Mouse (Mus musculus): Measurements from ENCODE around the gene Ddx39.

Gene Ddx39

DNA sequence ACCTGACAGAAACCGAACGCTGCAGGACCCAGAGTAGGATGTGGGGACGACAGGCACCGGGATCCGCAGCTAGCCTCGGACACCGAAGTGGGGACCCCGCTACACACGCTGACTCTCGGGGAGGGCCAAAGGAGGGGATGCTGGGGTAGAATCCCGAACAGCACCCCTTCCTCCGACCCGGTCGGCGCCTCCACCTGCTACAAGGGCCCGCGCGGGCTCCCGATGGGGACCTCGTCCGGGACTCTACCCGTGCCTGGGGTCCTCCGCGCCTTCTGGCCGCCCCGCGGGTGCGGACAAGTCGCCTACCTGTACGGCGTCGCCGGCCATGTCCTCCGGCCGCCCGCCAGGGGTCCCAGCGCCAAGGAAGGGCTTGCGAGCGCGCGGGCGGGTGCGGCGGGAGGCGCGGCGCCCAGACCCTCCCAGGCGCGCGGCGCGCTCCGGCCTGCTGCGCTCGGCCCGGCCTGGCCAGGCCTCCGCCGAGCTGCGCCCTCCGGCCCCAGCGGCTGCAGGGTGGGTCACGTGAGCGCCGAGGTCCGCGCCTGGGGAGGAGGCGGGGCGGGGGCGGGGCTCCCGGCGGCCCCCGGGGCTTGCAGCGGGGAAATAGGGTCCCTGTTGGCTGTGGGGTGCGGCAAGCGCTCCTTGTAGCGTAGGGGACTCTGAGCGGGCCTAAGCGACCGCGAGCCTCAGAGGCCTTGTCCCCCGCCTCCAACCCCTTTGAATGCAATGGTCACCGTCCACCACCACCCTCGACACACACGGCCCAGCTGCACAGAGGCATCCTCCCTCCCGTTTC is 16.1 kb upstream of the Ddx39 start, which contains the start of gene Pkn1:
Gene Pkn1, minus strand, starts transcription at position 519 of the 793 bp plus-strand sequence.
- peak; percentile 65 for DNase-seq (ENCODE audit: low read depth, low spot score)

DNA sequence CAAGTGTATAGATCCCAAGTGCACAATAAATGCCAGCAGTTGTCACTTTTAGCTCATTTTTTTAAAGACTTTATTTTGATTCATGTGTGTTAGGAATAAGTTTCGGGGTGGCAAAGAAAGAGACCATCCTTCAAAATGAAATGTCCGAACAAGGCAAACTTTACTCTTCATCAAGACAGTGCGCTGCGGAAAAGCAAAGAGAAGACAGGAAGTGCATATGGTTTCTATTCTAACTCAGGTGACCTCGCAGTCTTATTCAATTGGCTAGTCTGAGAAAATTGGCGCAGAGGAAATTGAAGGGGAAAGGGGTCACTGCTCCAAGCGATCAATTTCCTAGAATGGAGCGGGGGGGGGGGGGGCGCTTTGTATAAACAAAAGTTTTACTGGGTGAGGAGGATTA is 15.4 kb upstream of the Ddx39 start:
- peak; percentile 40 for DNase-seq (ENCODE audit: low read depth, low spot score)

DNA sequence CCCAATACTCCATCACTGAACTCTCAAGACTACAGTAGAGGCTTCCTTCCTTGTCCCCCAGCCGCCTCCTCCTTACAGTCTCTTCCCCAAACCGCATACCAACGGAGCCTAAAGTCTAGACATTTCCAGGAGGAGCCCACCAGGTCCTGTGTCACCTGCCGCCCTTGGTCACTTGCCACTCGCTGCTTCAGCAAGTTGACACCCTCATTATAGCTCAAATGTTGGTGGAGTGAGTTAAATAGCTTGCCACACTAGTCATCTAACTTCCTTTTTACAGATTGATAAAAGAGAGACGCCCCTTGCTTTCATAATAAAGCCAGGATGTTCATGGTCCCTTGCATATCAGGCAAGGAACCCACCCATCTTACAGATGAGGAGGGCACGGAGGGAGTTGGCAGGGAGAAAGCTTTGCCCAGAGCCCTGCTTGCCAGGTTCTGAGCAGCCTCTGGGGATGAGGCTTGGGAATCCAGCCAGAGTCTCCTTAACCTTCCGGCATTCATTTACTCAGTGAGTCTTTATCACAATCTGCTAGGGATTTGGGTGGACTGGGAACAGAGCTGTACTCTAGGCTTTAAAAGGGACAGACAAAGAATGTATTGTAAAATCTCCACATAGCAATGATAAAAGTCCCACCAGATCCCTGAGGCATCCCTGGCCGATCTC is 14.4 kb upstream of the Ddx39 start:
- DNase-seq (ENCODE audit: low read depth, low spot score) = no peak

DNA sequence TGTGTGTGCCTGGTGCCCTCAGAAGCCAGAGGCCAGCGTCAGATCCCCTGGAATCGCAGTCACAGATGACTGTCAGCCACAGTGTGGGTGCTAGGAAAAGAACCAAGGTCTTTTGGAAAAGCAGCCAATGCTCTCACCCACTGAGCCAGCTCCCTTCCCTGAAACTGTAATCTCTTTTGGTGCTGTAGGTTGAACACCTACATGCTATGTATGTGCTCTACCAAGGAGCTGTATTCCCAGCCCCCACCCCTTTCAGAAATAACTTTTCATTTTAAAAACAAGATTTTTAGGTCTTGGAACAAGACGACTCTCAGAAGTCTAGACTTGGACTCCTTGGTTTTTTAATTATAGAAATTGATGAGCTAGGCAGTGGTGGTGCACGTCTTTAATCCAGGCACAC is 11.6 kb upstream of the Ddx39 start:
- no peak for DNase-seq (ENCODE audit: low read depth, low spot score)

DNA sequence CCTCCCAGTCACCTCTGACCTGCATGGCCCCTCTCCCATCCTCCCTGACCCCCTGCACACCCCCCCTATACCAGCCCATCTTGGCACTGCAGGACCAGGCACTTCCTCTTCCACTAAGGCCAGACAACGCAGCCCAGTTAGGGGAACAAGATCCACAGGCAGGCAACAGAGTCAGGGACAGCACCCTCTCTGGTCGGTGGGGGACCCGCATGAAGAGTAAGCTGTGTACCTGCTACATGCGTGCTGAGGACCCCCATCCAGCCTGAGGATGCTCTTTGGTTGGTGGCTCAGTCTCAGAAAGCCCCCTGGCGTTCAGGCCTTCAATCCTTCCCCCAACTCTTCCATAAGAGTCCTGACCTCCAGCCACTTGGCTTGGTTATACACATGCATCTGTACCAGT is 8.6 kb upstream of the Ddx39 start:
- no peak for DNase-seq (ENCODE audit: low read depth, low spot score)

DNA sequence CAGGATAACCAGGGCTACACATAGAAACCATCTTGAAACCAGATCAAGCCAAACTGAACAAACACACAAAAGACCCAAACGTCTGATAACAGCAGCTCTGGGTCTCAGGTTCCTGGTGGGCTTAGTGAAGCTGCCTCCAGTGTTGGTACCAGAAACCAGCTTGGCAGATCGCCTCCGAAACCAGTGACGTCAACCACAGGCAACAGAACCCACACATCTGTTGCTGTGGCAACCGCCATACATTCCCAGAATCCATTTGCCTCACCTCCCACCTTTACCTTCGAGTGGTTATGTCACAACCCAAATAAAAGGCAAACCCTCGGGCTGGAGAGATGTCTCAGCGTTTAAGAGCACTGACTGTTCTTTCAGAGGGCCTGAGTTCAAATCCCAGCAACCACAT is 7.4 kb upstream of the Ddx39 start:
- DNase-seq (ENCODE audit: low read depth, low spot score) = no peak

DNA sequence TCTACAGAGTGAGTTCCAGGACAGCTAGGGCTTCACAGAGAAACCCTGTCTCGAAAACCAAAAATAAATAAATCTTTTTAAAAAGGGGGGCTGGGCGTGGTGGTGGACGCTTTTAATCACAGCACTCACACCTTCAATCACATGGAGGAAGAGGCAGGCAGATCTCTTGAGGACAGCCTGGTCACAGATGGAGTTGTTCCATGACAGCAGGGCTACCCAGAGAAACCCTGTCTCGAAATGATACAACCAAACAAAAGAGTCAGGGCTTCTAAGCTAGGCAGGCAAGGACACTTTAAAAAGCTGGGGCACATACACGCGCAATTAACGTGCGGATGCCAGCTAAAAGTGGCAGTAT is 324 bp upstream of the Ddx39 start:
- DNase-seq (ENCODE audit: low read depth, low spot score) = no peak

DNA sequence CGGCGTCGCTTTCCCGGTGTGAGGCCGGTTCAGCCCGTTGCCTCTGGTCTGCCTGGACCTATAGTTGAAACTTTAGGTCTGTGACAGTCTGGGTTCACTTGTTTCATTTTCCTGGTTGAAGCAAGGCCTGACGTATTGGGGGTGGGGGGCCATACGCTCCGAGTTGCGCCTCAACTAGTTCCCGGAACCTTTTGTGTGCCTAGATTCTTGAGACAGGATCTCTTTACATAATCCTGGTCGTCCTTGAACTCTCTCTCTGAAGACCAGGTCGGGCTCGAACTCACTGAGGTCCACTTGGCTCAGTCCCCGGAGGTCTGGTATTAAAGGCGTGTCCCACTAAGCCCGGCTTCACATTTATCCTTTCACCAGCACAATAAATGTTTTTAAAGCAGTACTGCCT is 794 bp downstream of the Ddx39 start:
- DNase-seq (ENCODE audit: low read depth, low spot score) = no peak

DNA sequence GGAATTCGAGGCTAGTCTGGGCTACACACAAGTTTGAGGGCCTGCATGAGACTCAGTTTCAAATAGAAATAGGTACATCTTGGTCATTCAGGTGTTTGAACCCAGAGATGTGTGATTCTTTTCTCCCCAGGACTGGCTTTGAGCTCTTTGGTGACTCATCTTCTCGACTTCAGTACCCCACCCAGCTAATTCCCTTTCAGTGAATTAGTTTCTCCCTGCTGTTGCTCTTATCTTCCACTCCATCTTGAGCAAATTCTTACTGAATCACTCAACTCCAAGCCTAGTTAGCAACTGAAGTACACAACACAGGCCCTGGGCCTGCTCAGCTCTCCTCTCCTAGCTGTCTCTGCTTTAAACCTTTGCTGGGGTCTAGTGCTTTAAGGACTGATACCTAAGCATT is 1.6 kb downstream of the Ddx39 start:
- DNase-seq (ENCODE audit: low read depth, low spot score) = no peak

DNA sequence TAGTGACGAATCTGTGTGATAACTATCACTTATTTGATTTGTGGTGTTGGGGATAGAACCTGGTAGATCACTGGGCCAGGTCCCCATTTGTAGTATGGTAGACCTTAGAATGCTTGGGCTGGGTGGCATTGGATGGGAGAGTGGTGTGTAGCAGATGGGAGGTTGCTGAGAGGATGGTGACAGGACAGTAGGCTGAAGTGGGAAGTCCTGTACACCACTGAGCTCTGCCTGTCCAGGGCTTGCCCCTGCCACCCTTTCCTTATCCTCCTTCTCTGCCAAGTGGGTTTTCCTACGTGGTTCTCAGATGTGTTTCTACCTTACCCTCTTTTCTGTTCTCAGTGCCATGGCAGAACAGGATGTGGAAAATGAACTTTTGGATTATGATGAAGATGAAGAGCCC is 4.1 kb downstream of the Ddx39 start:
- DNase-seq (ENCODE audit: low read depth, low spot score) = no peak

DNA sequence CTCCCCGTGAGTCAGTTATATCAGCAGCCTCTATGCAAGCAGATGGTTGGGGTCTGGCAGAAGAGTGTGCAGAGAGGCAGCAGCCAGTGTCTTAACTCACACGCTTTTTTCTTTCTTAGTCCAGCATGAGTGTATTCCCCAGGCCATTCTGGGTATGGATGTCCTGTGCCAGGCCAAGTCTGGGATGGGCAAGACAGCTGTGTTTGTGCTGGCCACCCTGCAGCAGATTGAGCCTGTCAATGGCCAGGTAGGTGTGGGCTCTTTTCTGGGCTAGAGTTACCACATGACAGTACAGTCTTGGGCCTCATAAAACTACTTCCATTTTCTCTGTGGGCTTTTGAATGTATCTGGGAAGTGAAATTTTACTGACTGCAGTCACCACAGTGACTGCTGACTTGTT is 4.7 kb downstream of the Ddx39 start:
- DNase-seq (ENCODE audit: low read depth, low spot score) = no peak

DNA sequence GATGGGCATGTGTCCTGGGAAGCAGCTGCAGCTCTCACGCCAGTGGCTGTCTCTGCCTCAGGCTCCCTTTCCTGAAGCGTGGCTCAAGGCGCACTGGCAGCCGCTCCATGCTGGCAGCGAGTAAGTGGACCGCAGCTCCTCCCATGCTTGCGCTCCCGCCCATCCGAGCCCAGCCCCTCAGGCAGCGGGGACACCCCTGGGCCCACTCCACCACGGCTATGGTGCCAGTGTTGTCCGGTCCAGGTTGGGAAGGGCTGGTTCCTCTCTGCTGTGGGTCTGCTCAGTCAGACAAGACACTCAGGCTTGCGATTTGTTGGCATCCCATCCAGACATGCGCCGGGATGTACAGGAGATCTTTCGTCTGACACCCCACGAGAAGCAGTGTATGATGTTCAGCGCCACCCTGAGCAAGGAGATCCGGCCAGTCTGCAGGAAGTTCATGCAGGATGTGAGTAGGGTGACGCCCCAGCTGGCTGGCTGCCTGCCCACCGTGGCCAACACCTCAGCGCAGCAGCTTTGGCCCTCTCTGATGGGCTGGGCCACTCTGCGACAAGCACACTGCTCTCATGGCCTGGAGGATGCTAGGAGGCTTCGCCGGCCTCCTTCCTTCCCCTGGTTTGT is 6.5 kb downstream of the Ddx39 start:
- DNase-seq (ENCODE audit: low read depth, low spot score) = no peak

DNA sequence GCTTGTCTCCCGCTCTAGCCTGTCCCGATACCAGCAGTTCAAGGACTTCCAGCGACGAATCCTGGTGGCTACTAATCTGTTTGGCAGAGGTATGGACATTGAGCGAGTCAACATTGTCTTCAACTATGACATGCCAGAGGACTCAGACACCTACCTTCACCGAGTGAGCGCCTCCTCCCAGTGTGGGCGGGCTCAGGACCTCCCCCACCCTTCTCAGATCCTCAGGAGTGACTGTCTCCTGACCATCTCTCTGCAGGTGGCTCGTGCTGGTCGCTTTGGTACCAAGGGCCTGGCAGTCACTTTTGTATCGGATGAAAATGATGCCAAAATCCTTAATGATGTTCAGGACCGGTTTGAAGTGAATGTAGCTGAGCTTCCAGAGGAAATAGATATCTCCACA is 7.7 kb downstream of the Ddx39 start:
- DNase-seq (ENCODE audit: low read depth, low spot score) = no peak

DNA sequence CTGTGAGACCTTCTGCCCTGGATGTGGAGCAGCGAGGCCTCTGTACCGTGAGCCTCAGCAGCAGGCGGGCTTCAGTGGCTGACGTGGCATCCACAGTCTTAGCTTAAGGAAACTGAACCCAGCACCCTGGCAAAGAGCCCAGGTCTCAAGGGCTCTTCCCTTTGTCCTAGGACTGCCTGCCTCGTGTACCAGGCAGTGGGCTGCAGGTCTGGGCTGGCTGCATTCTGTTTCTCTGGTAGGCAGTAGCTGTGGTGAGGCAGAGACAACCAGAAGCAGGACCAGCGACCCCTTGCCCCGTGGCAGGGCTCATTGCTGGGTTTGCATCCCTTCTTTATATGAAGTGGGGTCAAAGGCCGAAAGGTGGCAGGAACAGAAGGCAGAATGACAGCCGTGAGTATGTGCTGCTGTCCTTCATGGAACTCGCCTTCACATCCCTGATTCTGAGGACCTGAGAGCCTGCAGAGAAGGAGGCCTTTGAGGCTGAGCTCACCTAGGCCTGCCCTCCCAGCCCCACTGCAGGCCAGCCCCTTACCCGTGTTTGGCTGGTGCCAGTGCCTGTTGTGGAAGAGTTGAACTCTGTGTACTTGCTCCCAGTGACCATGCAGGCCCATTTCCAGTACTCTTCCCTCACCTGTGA is 8.6 kb downstream of the Ddx39 start:
- no peak for DNase-seq (ENCODE audit: low read depth, low spot score)

DNA sequence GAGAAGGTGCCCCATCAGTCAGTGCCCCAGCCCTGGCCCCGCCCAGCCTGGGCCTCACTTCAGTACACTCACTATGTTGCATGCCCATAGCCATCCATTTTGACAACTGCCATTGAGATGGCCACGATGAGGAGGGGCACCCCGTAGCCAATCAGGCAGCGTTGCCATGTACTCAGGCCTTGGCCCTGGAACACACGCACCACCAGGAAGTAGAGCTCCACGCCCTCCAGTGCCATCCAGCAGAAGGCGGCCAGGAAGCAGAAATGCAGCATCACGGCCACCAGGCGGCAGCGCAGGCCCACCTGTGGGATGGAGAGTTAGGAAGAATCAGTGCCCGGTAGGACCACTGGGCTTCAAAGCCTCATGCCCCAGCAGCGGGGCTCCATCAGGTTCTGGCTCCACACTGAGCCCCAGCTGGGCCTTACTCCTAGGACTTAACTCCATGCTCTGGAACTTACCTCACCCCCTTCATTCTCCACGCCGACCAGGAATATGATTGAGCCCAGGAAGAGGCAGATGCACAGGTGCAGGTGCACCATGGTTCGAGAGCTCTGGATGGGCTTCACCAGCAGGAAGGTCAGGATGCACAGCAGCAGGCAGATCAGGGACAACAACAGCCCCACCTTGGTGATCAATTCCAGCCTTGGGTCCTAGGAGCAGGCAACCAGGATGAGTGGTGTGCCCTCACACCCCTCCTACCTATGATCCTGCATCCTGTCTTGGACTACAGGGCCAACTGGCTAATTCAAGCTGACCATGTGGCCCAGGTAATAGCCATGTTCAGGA is 9.9 kb downstream of the Ddx39 start:
- DNase-seq (ENCODE audit: low read depth, low spot score) = peak; percentile 78

DNA sequence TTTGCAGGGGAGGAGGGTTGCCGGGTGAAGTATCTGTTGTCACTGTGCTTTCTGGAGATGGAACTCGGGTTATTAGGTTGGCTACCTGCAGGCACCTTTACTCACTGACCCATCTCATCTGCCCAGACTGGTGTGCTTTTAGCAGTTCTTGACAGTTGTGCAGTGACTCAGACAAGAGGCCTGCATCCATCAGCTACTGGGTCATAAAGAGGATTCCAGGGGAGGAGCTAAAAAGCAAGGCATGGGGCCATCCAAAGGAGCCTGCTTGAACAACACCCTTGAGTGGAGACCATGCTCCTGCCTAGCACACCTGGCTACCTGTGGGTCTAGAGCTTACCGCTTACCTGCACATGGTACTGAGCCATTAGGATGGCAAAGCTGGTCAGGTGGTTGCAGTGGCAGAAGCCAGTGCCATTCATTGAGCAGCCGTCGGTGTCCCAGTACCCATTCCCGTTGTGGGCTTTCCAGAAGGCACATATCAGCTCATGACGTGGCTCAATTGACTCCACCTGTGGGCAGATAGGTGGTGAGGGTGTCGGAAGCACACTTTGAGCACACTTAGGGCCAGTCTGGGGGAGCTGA is 10.6 kb downstream of the Ddx39 start:
- no peak for DNase-seq (ENCODE audit: low read depth, low spot score)

DNA sequence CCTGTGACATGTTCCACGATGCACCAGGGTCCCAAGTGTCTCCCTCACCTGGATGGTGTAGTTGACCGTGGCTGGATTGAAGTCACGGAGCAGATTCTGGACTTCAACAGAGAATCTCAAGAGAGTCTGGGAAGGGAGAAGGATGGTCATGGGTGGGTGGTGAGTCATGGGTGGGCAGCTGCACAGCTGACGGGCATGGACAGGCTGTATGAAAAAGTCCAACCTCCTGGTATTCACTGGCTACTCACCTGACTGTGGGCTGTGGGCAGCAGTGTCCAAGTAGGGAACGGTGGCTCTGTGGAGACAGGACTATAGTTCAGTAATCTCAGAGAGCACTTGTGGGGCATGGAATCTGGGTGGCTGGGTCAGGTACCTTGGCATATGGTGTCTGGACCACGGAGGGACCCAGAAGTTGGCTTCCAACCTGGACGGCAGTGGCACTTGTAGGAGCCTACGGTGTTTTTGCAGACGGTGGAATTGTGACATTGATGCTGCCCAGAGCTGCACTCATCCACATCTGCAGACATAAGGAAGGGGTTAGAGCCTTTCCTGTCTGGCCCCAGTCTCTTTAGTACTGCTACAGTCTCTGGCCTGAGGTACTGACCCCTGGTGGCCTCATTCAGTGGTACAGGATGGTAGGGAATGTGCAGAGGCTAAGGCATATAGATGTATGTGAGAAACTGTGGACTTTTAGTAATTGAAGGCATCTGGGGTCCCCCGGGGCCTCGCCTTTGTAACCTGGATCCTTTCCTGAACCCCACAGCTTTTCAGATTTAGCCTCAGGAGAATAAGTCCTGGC is 14.2 kb downstream of the Ddx39 start:
- peak; percentile 56 for DNase-seq (ENCODE audit: low read depth, low spot score)

DNA sequence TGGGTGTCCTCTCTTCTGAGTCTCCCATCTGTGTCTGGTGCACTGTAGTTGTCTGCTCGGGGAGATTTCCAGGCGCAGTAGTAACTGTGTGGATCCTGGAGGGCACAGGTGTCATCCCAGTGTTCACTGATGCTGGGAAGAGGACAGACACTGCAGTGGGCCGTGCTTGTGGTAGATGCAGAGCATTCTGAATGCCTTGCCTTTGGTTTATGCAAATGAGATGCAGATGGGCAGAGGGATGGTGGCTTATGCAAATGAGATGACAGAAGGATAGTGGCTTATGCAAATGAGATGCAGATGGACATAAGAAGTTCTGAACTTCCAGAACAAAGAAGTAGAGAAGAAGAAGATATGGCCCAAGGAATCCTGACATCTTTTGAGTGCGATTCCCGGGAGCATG is 16.9 kb downstream of the Ddx39 start:
- no peak for DNase-seq (ENCODE audit: low read depth, low spot score)

DNA sequence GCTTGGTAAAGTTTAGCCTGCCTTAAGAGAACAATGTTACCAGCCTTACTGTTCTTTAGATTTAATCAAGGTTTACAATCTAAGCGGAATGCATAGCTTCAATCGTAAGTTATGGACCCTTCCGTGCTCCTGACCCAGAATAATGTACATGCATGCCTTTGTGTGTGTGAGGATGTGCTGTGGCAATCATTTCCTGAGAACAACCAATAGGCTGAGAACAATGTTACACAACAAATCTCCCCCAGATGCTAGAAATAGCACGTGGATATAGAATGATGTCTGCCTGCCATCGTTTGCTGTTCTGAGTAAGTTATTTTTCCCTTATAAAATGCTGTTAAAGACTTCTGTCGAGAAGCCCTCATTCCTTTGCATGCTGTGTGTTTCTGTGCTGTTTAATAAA is 17.9 kb downstream of the Ddx39 start:
- DNase-seq (ENCODE audit: low read depth, low spot score) = no peak

DNA sequence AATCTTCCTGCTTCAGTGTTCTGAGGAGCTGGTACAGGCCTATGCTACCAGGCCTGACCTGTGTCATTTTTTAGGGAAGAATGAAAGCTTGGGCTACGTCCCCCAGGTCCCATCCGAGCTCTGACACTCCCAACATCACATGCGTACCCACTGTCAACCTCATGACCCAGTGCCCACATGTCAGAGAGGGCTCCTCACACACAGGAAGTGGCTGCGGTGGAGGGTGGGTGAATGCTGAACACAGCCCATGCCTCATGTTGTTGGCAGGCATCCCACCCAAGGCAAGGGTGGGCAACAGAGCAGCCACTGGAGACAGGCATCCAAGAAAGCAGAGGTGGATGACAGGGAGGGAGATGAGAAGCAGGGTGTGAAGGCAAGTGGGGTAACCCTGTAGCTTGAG is 21.7 kb downstream of the Ddx39 start:
- DNase-seq (ENCODE audit: low read depth, low spot score) = no peak

DNA sequence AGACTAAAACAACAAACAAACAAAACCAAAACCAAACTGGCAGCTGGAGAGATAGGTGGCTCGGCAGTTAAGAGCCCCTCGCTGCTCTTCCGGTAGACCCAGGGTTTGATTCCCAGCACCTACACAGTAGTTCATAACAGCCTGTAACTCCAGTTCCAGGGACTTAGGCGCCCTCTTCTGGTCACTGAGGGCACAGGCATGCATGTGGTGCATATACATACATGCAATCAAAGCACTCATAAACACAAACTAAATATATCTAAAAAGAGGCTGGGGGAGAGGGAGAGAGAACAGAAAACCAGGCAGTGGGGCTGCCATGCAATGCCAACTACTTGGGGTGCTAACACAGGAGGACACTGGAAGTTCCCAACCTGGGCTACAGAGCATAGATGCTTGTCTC is 22.4 kb downstream of the Ddx39 start:
- no peak for DNase-seq (ENCODE audit: low read depth, low spot score)

Data from forelimb bud, embryonic 11.5 days (tissue).